Mouse (Mus musculus) MEL (cell line): ENCODE measurements at regions not wholly inside any gene's neighbourhood (a gene's known extent, or its start where the extent isn't known, plus 50 kb on each side); places are given as distances from the start of the nearest gene placed in this dataset.
"Not testable (repeated sequence)": the region's sequence is repeated elsewhere in the genome, so short reads cannot be mapped to it uniquely, and the experiment has no call there.

ENCODE experiments used
- DNase-seq: peaks from one replicate; pipeline ENCODE4 v3.0.0; 2011; ENCODE audit warnings: low read depth, low spot score
- H3K27ac ChIP-seq: 2 replicates; pipeline ENCODE4 v1.5.1; 2012; ENCODE audit warnings: low read depth, mild to moderate bottlenecking, control low read depth, low read length, moderate library complexity; ENCODE audit not compliant: control insufficient read depth
- H3K27me3 ChIP-seq, 2 experiments: fragments of 150-350 bp in 1 of 2; sonication (generic) in 1 of 2; 2 replicates each; pipeline ENCODE4 v1.6.1; 2012; ENCODE audit warnings: low read length in 2 of 2, mild to moderate bottlenecking in 2 of 2, improper control_type of control experiment in 1 of 2, moderate library complexity in 1 of 2; ENCODE audit not compliant: insufficient read depth in 2 of 2, control insufficient read depth in 1 of 2
- H3K36me3 ChIP-seq, 2 experiments: 2 replicates each; pipeline ENCODE4 v1.6.1; 2012 to 2014; ENCODE audit warnings: low read length in 2 of 2, improper control_type of control experiment in 1 of 2, inconsistent platforms in 1 of 2, mild to moderate bottlenecking in 1 of 2; ENCODE audit not compliant: insufficient read depth in 2 of 2, control insufficient read depth in 1 of 2
- H3K4me1 ChIP-seq, 2 experiments: fragments of 150-350 bp in 1 of 2; sonication (generic) in 1 of 2; 2 replicates each; pipeline ENCODE4 v1.6.1; 2012; ENCODE audit warnings: low read length in 2 of 2, improper control_type of control experiment in 1 of 2, mild to moderate bottlenecking in 1 of 2; ENCODE audit not compliant: insufficient read depth in 2 of 2, control insufficient read depth in 1 of 2
- H3K4me3 ChIP-seq, 2 experiments: fragments of 150-350 bp in 1 of 2; sonication (generic) in 1 of 2; 2 replicates each; pipeline ENCODE4 v1.5.1; 2012; ENCODE audit warnings: low read depth in 2 of 2, low read length in 2 of 2, mild to moderate bottlenecking in 2 of 2, moderate library complexity in 2 of 2, control low read depth in 1 of 2, improper control_type of control experiment in 1 of 2; ENCODE audit not compliant: control insufficient read depth in 1 of 2, insufficient read depth in 1 of 2
- H3K79me2 ChIP-seq: 2 replicates; pipeline ENCODE4 v1.6.1; 2012; ENCODE audit warnings: mild to moderate bottlenecking, low read length, moderate library complexity; ENCODE audit not compliant: control insufficient read depth, poor library complexity, insufficient read depth
- H3K9ac ChIP-seq: 2 replicates; pipeline ENCODE4 v1.6.1; 2012; ENCODE audit warnings: low read depth, mild to moderate bottlenecking, control low read depth, low read length, moderate library complexity; ENCODE audit not compliant: control insufficient read depth, poor library complexity, severe bottlenecking
- H3K9me3 ChIP-seq: fragments of 150-350 bp; sonication (generic); replicated peaks from 2 replicates; pipeline ENCODE4 v1.6.1; 2012; ENCODE audit warnings: mild to moderate bottlenecking, low read length, improper control_type of control experiment, moderate library complexity; ENCODE audit not compliant: insufficient read depth
- CHD1 ChIP-seq: IDR thresholded peaks from 2 replicates; pipeline ENCODE4 v1.6.1; 2012; ENCODE audit warnings: low read depth, mild to moderate bottlenecking, inconsistent platforms, low read length, improper control_type of control experiment
- CHD2 ChIP-seq: IDR thresholded peaks from 2 replicates; pipeline ENCODE4 v1.6.1; 2011; ENCODE audit warnings: low read length, improper control_type of control experiment
- CTCF ChIP-seq, 3 experiments: IDR thresholded peaks in 2 of 3; conservative IDR thresholded peaks in 1 of 3; 2 replicates each; pipeline ENCODE4 v1.5.1; 2011 to 2012; ENCODE audit warnings: low read length in 3 of 3, low read depth in 2 of 3, mild to moderate bottlenecking in 2 of 3, improper control_type of control experiment in 1 of 3, inconsistent platforms in 1 of 3, mixed read lengths in 1 of 3, moderate library complexity in 1 of 3; ENCODE audit not compliant: control insufficient read depth in 1 of 3, insufficient read depth in 1 of 3, poor library complexity in 1 of 3, severe bottlenecking in 1 of 3
- EP300 ChIP-seq, 2 experiments: IDR thresholded peaks; 2 replicates each; pipeline ENCODE4 v1.6.1; 2011; ENCODE audit warnings: improper control_type of control experiment in 2 of 2, low read length in 2 of 2, low read depth in 1 of 2, mild to moderate bottlenecking in 1 of 2
- GABPA ChIP-seq: IDR thresholded peaks from 2 replicates; pipeline ENCODE4 v1.6.1; 2012; ENCODE audit warnings: low read depth, mild to moderate bottlenecking, inconsistent platforms, low read length, improper control_type of control experiment, moderate library complexity
- HCFC1 ChIP-seq: IDR thresholded peaks from 2 replicates; pipeline ENCODE4 v1.6.1; 2012; ENCODE audit warnings: low read depth, mild to moderate bottlenecking, inconsistent platforms, low read length, improper control_type of control experiment, moderate library complexity
- MAFK ChIP-seq: IDR thresholded peaks from 2 replicates; pipeline ENCODE4 v1.6.1; 2011; ENCODE audit warnings: low read depth, mild to moderate bottlenecking, low read length, improper control_type of control experiment, borderline replicate concordance
- MAX ChIP-seq: IDR thresholded peaks from 2 replicates; pipeline ENCODE4 v1.6.1; 2011; ENCODE audit warnings: low read length, improper control_type of control experiment
- NRF1 ChIP-seq: IDR thresholded peaks from 2 replicates; pipeline ENCODE4 v1.6.1; 2014; ENCODE audit warnings: low read depth, mild to moderate bottlenecking, inconsistent platforms, low read length, improper control_type of control experiment, moderate library complexity; ENCODE audit not compliant: poor library complexity, insufficient read depth, severe bottlenecking
- POLR2AphosphoS5 ChIP-seq: IDR thresholded peaks from 2 replicates; pipeline ENCODE4 v1.6.1; 2012; ENCODE audit warnings: low read depth, borderline replicate concordance, mild to moderate bottlenecking, inconsistent platforms, low read length, moderate library complexity, mixed read lengths
- RCOR1 ChIP-seq: IDR thresholded peaks from 2 replicates; pipeline ENCODE4 v1.6.1; 2012; ENCODE audit warnings: low read depth, mild to moderate bottlenecking, inconsistent platforms, low read length, improper control_type of control experiment
- TAL1 ChIP-seq: IDR thresholded peaks from 2 replicates; pipeline ENCODE4 v1.6.1; 2012; ENCODE audit warnings: mild to moderate bottlenecking, inconsistent platforms, low read length, moderate library complexity, mixed read lengths
- TBP ChIP-seq: IDR thresholded peaks from 2 replicates; pipeline ENCODE4 v1.8.0; 2011; ENCODE audit warnings: low read depth, low read length, improper control_type of control experiment
- UBTF ChIP-seq: IDR thresholded peaks from 2 replicates; pipeline ENCODE4 v1.6.1; 2012; ENCODE audit warnings: low read depth, mild to moderate bottlenecking, inconsistent platforms, low read length, improper control_type of control experiment, moderate library complexity, borderline replicate concordance; ENCODE audit not compliant: insufficient read depth
- ZKSCAN1 ChIP-seq: IDR thresholded peaks from 2 replicates; pipeline ENCODE4 v1.6.1; 2012; ENCODE audit warnings: low read depth, mild to moderate bottlenecking, inconsistent platforms, low read length, improper control_type of control experiment, moderate library complexity

DNA sequence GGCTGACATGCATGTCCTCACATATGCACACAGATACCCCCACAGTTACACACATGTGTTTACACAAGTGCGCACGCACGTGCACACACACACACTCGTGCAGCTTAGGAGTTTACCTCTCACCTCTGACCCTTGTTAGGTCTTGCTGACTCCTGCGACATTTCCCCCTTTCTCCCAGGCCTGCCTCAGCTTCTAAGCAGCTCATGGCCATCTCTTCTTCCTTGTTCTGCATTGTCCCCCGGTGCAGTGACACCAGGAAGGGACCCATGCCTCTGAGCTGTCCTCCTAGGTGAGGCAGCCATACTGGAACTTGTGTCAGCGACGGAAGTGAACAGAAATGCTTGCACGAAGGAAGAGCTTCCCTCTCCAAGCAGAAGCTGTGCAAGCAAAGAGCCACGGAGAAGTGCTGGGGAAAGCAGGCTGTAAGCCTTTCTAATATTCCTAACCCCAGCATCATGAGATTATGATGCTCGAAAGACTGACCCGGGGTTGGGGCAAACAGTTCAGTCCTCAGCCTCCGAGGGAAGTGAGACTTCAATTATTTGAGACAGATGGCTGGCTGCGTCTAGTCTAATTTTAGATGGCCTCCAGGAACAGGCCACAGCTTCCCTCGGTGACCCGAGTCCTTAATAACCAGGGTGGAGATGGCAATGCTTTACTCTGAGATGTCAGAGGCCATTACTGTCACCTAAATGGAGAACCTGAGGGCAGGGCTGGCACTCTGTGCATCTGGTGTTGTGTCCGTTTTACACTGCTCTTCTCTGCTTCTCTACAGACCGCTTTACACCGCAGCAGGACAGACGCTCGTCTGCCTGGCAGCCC, 147.9 kb upstream of the Stt3b start:
- Histone ChIP-seq H3K27me3 (no peaks in the 10 kb centered on the region), H3K4me1 (no peaks in the 10 kb centered on the region)

DNA sequence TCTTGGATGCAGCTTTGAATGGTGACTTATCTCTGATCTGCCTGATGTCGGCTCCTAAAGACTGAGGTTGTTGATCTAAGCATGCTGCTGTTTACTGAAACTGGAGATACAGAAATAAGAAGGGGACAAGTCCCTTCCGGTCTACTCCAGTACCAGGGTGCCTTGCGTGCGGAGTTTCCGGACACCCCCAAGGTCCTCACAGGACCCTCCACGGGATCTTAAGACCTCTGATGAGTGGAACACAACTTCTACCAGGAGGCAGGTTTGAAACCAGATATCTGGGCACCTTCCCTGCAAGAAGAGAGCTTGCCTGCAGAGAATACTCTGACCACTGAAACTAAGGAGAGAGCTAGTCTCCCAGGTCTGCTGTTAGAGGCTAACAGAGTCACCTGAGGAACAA, 148.9 kb upstream of the Stt3b start:
- H3K4me3 ChIP-seq, H3K36me3 ChIP-seq, DNase-seq, H3K27me3 ChIP-seq, H3K9ac ChIP-seq, H3K27ac ChIP-seq, H3K79me2 ChIP-seq, H3K4me1 ChIP-seq, H3K9me3 ChIP-seq: not testable (repeated sequence)

More for the DNA sequence above, 147.9 kb upstream of the Stt3b start:
- H3K4me3 ChIP-seq, result no peak overlapping the region
- DNase-seq, result no peak
- no peak overlapping the region for H3K9ac ChIP-seq
- no peaks in the 10 kb centered on the region for H3K79me2 ChIP-seq
- no peak for TF ChIP-seq MAFK
- H3K27ac ChIP-seq, result no peak overlapping the region
- no peaks in the 10 kb centered on the region for H3K36me3 ChIP-seq
- no peaks in the 10 kb centered on the region for H3K9me3 ChIP-seq

GRCm38 (mm10) chr9:115465326-115465725, 155.1 kb upstream of the Stt3b start:
- Histone ChIP-seq H3K4me3 (no peak overlapping the region), H3K79me2 (no peaks in the 10 kb centered on the region), H3K9me3 (no peaks in the 10 kb centered on the region), H3K27me3 (no peaks in the 10 kb centered on the region), H3K9ac (no peak overlapping the region), H3K36me3 (no peaks in the 10 kb centered on the region), H3K4me1 (no peaks in the 10 kb centered on the region), H3K27ac (no peak overlapping the region)
- TF ChIP-seq TAL1, result no peak
- TF ChIP-seq EP300 (IDR thresholded peaks at IDR 0.05; ENCODE audit: low read depth in 1 of 2, low read length in 2 of 2), result no peak
- TF ChIP-seq RCOR1, result no peak
- no peak for TF ChIP-seq GABPA
- no peak for TF ChIP-seq NRF1
- TF ChIP-seq UBTF, result no peak
- TF ChIP-seq CTCF (IDR thresholded peaks at IDR 0.05 in 2 of 3, conservative IDR thresholded peaks at IDR 0.05 in 1 of 3; ENCODE audit: control insufficient read depth in 1 of 3, insufficient read depth in 1 of 3, low read depth in 2 of 3, low read length in 3 of 3, poor library complexity in 1 of 3, severe bottlenecking in 1 of 3), result no peak
- no peak for TF ChIP-seq POLR2AphosphoS5
- TF ChIP-seq ZKSCAN1, result no peak
- TF ChIP-seq HCFC1, result no peak
- TF ChIP-seq MAX, result no peak
- no peak for TF ChIP-seq TBP
- TF ChIP-seq CHD2, result no peak
- no peak for TF ChIP-seq CHD1
- DNase-seq, result no peak
